Mouse (Mus musculus) testis, adult 10 weeks (tissue): ENCODE measurements around the gene Tas2r129. TPM values are rescaled to one million over a fixed set of nuclear protein-coding genes. Genes with fewer than 3 reads are reported as not detected.

Experiments
- polyA plus RNA-seq: library from polyadenylated mRNA; stranded (reverse); fragments of 350-450 nt; fragmentation: Illumina TruSeq; extraction: RNeasy Lipid Tissue Mini Kit (QIAGEN cat#74804); gene quantifications from one replicate; pipeline ENCODE4 v1.2.3, GENCODE M21; 2014; ENCODE audit warnings: low read depth, low replicate concordance

Gene Tas2r129
- not detected for polyA plus RNA-seq

GRCm38 (mm10) chr6:132950802-132951201, at the start of gene Tas2r129:
TSS of gene Tas2r129 (plus strand) at chr6:132951102.

GRCm38 (mm10) chr6:132909351-132909750, 41.6 kb upstream of the Tas2r129 start, which contains the start of gene Tas2r125:
TSS of gene Tas2r125 (plus strand) at chr6:132909651.

DNA sequence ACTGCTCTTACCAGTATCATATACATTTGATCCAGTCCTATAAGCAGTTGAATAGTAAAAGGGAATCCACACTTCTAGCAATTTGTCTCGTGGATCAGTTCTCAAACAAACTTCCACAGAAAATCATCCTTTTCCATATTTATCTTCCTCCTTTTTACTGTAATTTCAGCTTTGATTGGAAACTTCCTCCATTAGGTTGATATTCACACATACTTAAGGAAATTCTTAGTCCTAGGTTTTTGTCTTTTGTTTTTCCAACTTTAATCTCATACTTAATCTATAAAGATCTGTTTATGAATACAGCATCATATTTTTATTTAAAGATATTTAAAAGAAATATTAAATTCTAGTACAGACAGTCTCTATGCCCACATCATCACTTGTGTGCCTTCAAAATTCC, 6.9 kb downstream of the Tas2r129 start, which contains the start of gene Tas2r131:
Gene Tas2r131 (minus strand): TSS at position 101 of the 400 bp plus-strand sequence.

GRCm38 (mm10) chr6:132980865-132981264, 30.0 kb downstream of the Tas2r129 start, which contains the start of gene Tas2r109:
TSS of gene Tas2r109 (minus strand) at chr6:132980965.

Other genes with a start within 250 kb of the Tas2r129 start
- gene Tas2r122, start 239.2 kb upstream of the Tas2r129 start, polyA plus RNA-seq, result not detected
- not detected for gene Tas2r115, start 213.1 kb upstream of the Tas2r129 start, polyA plus RNA-seq
- gene Tas2r124, start 196.4 kb upstream of the Tas2r129 start, polyA plus RNA-seq, result not detected
- not detected for gene Tas2r102, start 189.0 kb upstream of the Tas2r129 start, polyA plus RNA-seq
- gene Tas2r136, start 172.9 kb upstream of the Tas2r129 start, polyA plus RNA-seq, result not detected
- gene Tas2r117, start 148.3 kb upstream of the Tas2r129 start, polyA plus RNA-seq, result not detected
- not detected for gene Tas2r123, start 104.0 kb upstream of the Tas2r129 start, polyA plus RNA-seq
- gene Tas2r116, start 95.7 kb upstream of the Tas2r129 start, polyA plus RNA-seq, result not detected
- not detected for gene Tas2r110, start 83.1 kb upstream of the Tas2r129 start, polyA plus RNA-seq
- not detected for gene Tas2r113, start 58.1 kb upstream of the Tas2r129 start, polyA plus RNA-seq
- 0.39 TPM for gene Tas2r125, start 41.5 kb upstream of the Tas2r129 start, polyA plus RNA-seq
- gene Tas2r131, start 6.8 kb downstream of the Tas2r129 start, polyA plus RNA-seq, result not detected
- gene Tas2r109, start 29.9 kb downstream of the Tas2r129 start, polyA plus RNA-seq, result not detected
- 0.32 TPM for gene Tas2r103, start 86.0 kb downstream of the Tas2r129 start, polyA plus RNA-seq
- gene Tas2r140, start 104.7 kb downstream of the Tas2r129 start, polyA plus RNA-seq, result 0.81 TPM
- 22.8 TPM for gene Smim10l1, start 153.8 kb downstream of the Tas2r129 start, polyA plus RNA-seq